Mouse (Mus musculus): Measurements from ENCODE around the gene Thrap3.

- TF ChIP-seq CTCF (IDR thresholded peaks at IDR 0.05; ENCODE audit: control insufficient read depth, insufficient read depth, low read length) (no peak), POLR2A (IDR thresholded peaks at IDR 0.05; ENCODE audit: borderline replicate concordance, control insufficient read depth, low read depth, low read length) (no peak)
Measured at GRCm38 (mm10) chr4:126159455-126159854, 43.1 kb downstream of the Thrap3 start.

Measured in bone marrow, adult 2 months (tissue).